Mouse (Mus musculus) lung, adult 2 months (tissue): ENCODE data around the gene Gcgr.

ENCODE experiments used
- CTCF ChIP-seq: fragments of 200-500 bp; IDR thresholded peaks from 2 replicates; pipeline ENCODE4 v1.5.1; 2011; ENCODE audit warnings: mild to moderate bottlenecking, low read length, control low read depth; ENCODE audit not compliant: insufficient read depth
- POLR2A ChIP-seq: fragments of 200-500 bp; IDR thresholded peaks from 2 replicates; pipeline ENCODE4 v1.6.1; 2011; ENCODE audit warnings: low read depth, mild to moderate bottlenecking, control low read depth, low read length, borderline replicate concordance; ENCODE audit errors: extremely low read depth

- no peak for TF ChIP-seq CTCF
- TF ChIP-seq POLR2A, result no peak
Measured at GRCm38 (mm10) chr11:120517147-120517546, 13.4 kb upstream of the Gcgr start.
